Mouse (Mus musculus) MEL (cell line): ENCODE data around the gene Dchs2. TPM values are rescaled to one million over a fixed set of nuclear protein-coding genes. Genes with fewer than 3 reads are reported as not detected.

ENCODE experiments used
- DNase-seq: peaks from one replicate; pipeline ENCODE4 v3.0.0; 2011; ENCODE audit warnings: low read depth, low spot score
- H3K27ac ChIP-seq: 2 replicates; pipeline ENCODE4 v1.5.1; 2012; ENCODE audit warnings: low read depth, mild to moderate bottlenecking, control low read depth, low read length, moderate library complexity; ENCODE audit not compliant: control insufficient read depth
- H3K27me3 ChIP-seq, 2 experiments: fragments of 150-350 bp in 1 of 2; sonication (generic) in 1 of 2; 2 replicates each; pipeline ENCODE4 v1.6.1; 2012; ENCODE audit warnings: low read length in 2 of 2, mild to moderate bottlenecking in 2 of 2, improper control_type of control experiment in 1 of 2, moderate library complexity in 1 of 2; ENCODE audit not compliant: insufficient read depth in 2 of 2, control insufficient read depth in 1 of 2
- H3K36me3 ChIP-seq, 2 experiments: 2 replicates each; pipeline ENCODE4 v1.6.1; 2012 to 2014; ENCODE audit warnings: low read length in 2 of 2, improper control_type of control experiment in 1 of 2, inconsistent platforms in 1 of 2, mild to moderate bottlenecking in 1 of 2; ENCODE audit not compliant: insufficient read depth in 2 of 2, control insufficient read depth in 1 of 2
- H3K4me1 ChIP-seq, 2 experiments: fragments of 150-350 bp in 1 of 2; sonication (generic) in 1 of 2; 2 replicates each; pipeline ENCODE4 v1.6.1; 2012; ENCODE audit warnings: low read length in 2 of 2, improper control_type of control experiment in 1 of 2, mild to moderate bottlenecking in 1 of 2; ENCODE audit not compliant: insufficient read depth in 2 of 2, control insufficient read depth in 1 of 2
- H3K4me3 ChIP-seq, 2 experiments: fragments of 150-350 bp in 1 of 2; sonication (generic) in 1 of 2; 2 replicates each; pipeline ENCODE4 v1.5.1; 2012; ENCODE audit warnings: low read depth in 2 of 2, low read length in 2 of 2, mild to moderate bottlenecking in 2 of 2, moderate library complexity in 2 of 2, control low read depth in 1 of 2, improper control_type of control experiment in 1 of 2; ENCODE audit not compliant: control insufficient read depth in 1 of 2, insufficient read depth in 1 of 2
- H3K79me2 ChIP-seq: 2 replicates; pipeline ENCODE4 v1.6.1; 2012; ENCODE audit warnings: mild to moderate bottlenecking, low read length, moderate library complexity; ENCODE audit not compliant: control insufficient read depth, poor library complexity, insufficient read depth
- H3K9ac ChIP-seq: 2 replicates; pipeline ENCODE4 v1.6.1; 2012; ENCODE audit warnings: low read depth, mild to moderate bottlenecking, control low read depth, low read length, moderate library complexity; ENCODE audit not compliant: control insufficient read depth, poor library complexity, severe bottlenecking
- H3K9me3 ChIP-seq: fragments of 150-350 bp; sonication (generic); replicated peaks from 2 replicates; pipeline ENCODE4 v1.6.1; 2012; ENCODE audit warnings: mild to moderate bottlenecking, low read length, improper control_type of control experiment, moderate library complexity; ENCODE audit not compliant: insufficient read depth
- BHLHE40 ChIP-seq: IDR thresholded peaks from 2 replicates; pipeline ENCODE4 v1.6.1; 2012; ENCODE audit warnings: low read depth, mild to moderate bottlenecking, inconsistent platforms, low read length, improper control_type of control experiment, borderline replicate concordance
- CHD2 ChIP-seq: IDR thresholded peaks from 2 replicates; pipeline ENCODE4 v1.6.1; 2011; ENCODE audit warnings: low read length, improper control_type of control experiment
- ELF1 ChIP-seq: IDR thresholded peaks from 2 replicates; pipeline ENCODE4 v1.6.1; 2014; ENCODE audit warnings: low read depth, mild to moderate bottlenecking, inconsistent platforms, low read length, improper control_type of control experiment, moderate library complexity
- ETS1 ChIP-seq: IDR thresholded peaks from 2 replicates; pipeline ENCODE4 v1.6.1; 2012; ENCODE audit warnings: low read depth, mild to moderate bottlenecking, inconsistent platforms, low read length, improper control_type of control experiment, moderate library complexity
- GATA1 ChIP-seq: IDR thresholded peaks from 2 replicates; pipeline ENCODE4 v1.6.1; 2011; ENCODE audit warnings: low read depth, low read length, improper control_type of control experiment
- HCFC1 ChIP-seq: IDR thresholded peaks from 2 replicates; pipeline ENCODE4 v1.6.1; 2012; ENCODE audit warnings: low read depth, mild to moderate bottlenecking, inconsistent platforms, low read length, improper control_type of control experiment, moderate library complexity
- JUND ChIP-seq: IDR thresholded peaks from 2 replicates; pipeline ENCODE4 v1.6.1; 2011; ENCODE audit warnings: low read depth, mild to moderate bottlenecking, improper control_type of control experiment, low read length
- MAX ChIP-seq: IDR thresholded peaks from 2 replicates; pipeline ENCODE4 v1.6.1; 2011; ENCODE audit warnings: low read length, improper control_type of control experiment
- MXI1 ChIP-seq: IDR thresholded peaks from 2 replicates; pipeline ENCODE4 v1.6.1; 2011; ENCODE audit warnings: mild to moderate bottlenecking, low read depth, low read length, improper control_type of control experiment
- NELFE ChIP-seq: IDR thresholded peaks from 2 replicates; pipeline ENCODE4 v1.6.1; 2011; ENCODE audit warnings: low read depth, low read length, improper control_type of control experiment
- NRF1 ChIP-seq: IDR thresholded peaks from 2 replicates; pipeline ENCODE4 v1.6.1; 2014; ENCODE audit warnings: low read depth, mild to moderate bottlenecking, inconsistent platforms, low read length, improper control_type of control experiment, moderate library complexity; ENCODE audit not compliant: poor library complexity, insufficient read depth, severe bottlenecking
- POLR2A ChIP-seq, 2 experiments: IDR thresholded peaks; 2 replicates each; pipeline ENCODE4 v1.6.1; 2011 to 2012; ENCODE audit warnings: low read length in 2 of 2, mild to moderate bottlenecking in 2 of 2, control low read depth in 1 of 2, improper control_type of control experiment in 1 of 2, low read depth in 1 of 2, moderate library complexity in 1 of 2; ENCODE audit not compliant: control insufficient read depth in 1 of 2, insufficient read depth in 1 of 2, poor library complexity in 1 of 2
- POLR2AphosphoS2 ChIP-seq: IDR thresholded peaks from 2 replicates; pipeline ENCODE4 v1.6.1; 2011; ENCODE audit warnings: low read length, improper control_type of control experiment
- POLR2AphosphoS5 ChIP-seq: IDR thresholded peaks from 2 replicates; pipeline ENCODE4 v1.6.1; 2012; ENCODE audit warnings: low read depth, borderline replicate concordance, mild to moderate bottlenecking, inconsistent platforms, low read length, moderate library complexity, mixed read lengths
- RAD21 ChIP-seq: IDR thresholded peaks from 2 replicates; pipeline ENCODE4 v1.6.1; 2011; ENCODE audit warnings: mild to moderate bottlenecking, low read depth, low read length, improper control_type of control experiment
- RCOR1 ChIP-seq: IDR thresholded peaks from 2 replicates; pipeline ENCODE4 v1.6.1; 2012; ENCODE audit warnings: low read depth, mild to moderate bottlenecking, inconsistent platforms, low read length, improper control_type of control experiment
- SMC3 ChIP-seq: IDR thresholded peaks from 2 replicates; pipeline ENCODE4 v1.6.1; 2011; ENCODE audit warnings: low read depth, low read length, improper control_type of control experiment
- UBTF ChIP-seq: IDR thresholded peaks from 2 replicates; pipeline ENCODE4 v1.6.1; 2012; ENCODE audit warnings: low read depth, mild to moderate bottlenecking, inconsistent platforms, low read length, improper control_type of control experiment, moderate library complexity, borderline replicate concordance; ENCODE audit not compliant: insufficient read depth
- ZC3H11A ChIP-seq: IDR thresholded peaks from 2 replicates; pipeline ENCODE4 v1.6.1; 2012; ENCODE audit warnings: low read depth, mild to moderate bottlenecking, inconsistent platforms, low read length, improper control_type of control experiment
- ZMIZ1 ChIP-seq: IDR thresholded peaks from 2 replicates; pipeline ENCODE4 v1.6.1; 2012; ENCODE audit warnings: low read depth, mild to moderate bottlenecking, inconsistent platforms, low read length, improper control_type of control experiment, moderate library complexity
- ZNF384 ChIP-seq: IDR thresholded peaks from 2 replicates; pipeline ENCODE4 v1.6.1; 2012; ENCODE audit warnings: low read depth, mild to moderate bottlenecking, inconsistent platforms, low read length, improper control_type of control experiment
- polyA plus RNA-seq, 2 experiments: library from polyadenylated mRNA; stranded (reverse) in 1 of 2; unstranded in 1 of 2; fragments of >175 nt in 1 of 2; fragments of >200 nt in 1 of 2; gene quantifications; 2 replicates each; pipeline versions ENCODE4 v1.2.1 to v1.2.4; 2012; ENCODE audit warnings: low replicate concordance in 2 of 2, low read depth in 1 of 2; ENCODE audit not compliant: insufficient read length in 2 of 2, insufficient read depth in 1 of 2, missing spikeins in 1 of 2
- total RNA-seq: library from RNA; depleted of rRNA; stranded (reverse); fragments of 300-350 nt; gene quantifications from 2 replicates; pipeline ENCODE4 v1.2.3, GENCODE M21; 2012

Gene Dchs2
- total and polyA plus RNA-seq, 3 experiments, result not detected

DNA sequence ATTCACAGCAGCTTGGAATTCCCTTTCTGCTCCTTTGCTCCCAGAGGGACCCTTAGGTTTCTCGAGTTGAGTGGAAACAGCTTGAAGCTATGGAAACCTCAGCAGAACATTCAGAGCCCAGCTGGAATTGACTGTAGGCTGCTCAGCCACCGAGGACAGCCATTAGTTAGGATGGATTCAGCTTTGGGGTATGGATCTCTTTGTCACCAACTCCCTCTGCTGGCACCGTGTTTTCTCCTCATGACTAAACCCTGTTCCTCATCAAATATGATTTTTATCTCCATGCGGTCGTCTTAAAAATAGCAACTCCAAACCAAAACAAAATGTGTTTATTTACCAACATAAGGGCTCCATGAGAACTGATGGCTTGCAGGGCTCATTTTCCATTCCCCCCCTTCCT, 94.4 kb downstream of the Dchs2 start:
- Histone ChIP-seq H3K4me1 (no peaks in the 10 kb centered on the region), H3K27me3 (no peaks in the 10 kb centered on the region), H3K9ac (no peak overlapping the region), H3K36me3 (no peaks in the 10 kb centered on the region), H3K79me2 (no peaks in the 10 kb centered on the region), H3K9me3 (no peaks in the 10 kb centered on the region), H3K4me3 (no peak overlapping the region), H3K27ac (no peak overlapping the region)
- DNase-seq, result no peak
- no peak for TF ChIP-seq NRF1
- TF ChIP-seq POLR2AphosphoS2, result no peak
- no peak for TF ChIP-seq NELFE
- TF ChIP-seq ZMIZ1, result no peak
- TF ChIP-seq, all 39 proteins: peak for 0

DNA sequence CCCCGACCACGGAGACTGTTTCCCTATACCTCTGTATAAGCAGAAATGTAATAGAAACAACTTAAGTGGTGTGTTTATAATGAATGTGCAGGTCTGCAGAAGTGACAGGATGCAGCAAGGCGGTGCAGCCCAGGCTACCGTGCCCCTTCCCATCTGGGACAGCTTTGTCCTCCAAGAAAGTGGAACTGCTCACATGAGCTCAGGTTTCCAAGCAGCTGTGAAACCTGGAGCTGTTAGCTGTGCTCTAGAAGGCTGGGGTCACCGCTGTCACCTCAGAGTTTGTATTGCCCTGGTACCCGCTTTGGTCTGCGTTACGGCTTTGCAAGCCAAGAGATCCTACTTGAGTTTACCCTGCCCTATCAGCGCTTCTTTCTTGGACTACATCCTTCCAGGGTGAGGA, 100.6 kb downstream of the Dchs2 start:
- Histone ChIP-seq H3K79me2 (no peaks in the 10 kb centered on the region), H3K36me3 (no peaks in the 10 kb centered on the region), H3K27ac (no peak overlapping the region), H3K4me3 (no peak overlapping the region), H3K4me1 (no peaks in the 10 kb centered on the region), H3K9me3 (no peaks in the 10 kb centered on the region), H3K27me3 (no peaks in the 10 kb centered on the region), H3K9ac (no peak overlapping the region)
- no peak for DNase-seq
- TF ChIP-seq GATA1 (no peak), JUND (no peak), BHLHE40 (no peak), ETS1 (no peak), CHD2 (no peak), ELF1 (no peak), ZNF384 (no peak), MXI1 (no peak), MAX (no peak), NRF1 (no peak), UBTF (no peak), RAD21 (no peak), HCFC1 (no peak), POLR2AphosphoS5 (no peak), ZC3H11A (no peak), RCOR1 (no peak), SMC3 (no peak), POLR2A (IDR thresholded peaks at IDR 0.05; ENCODE audit: control insufficient read depth in 1 of 2, insufficient read depth in 1 of 2, low read depth in 1 of 2, low read length in 2 of 2, poor library complexity in 1 of 2) (no peak)
